Mouse (Mus musculus): ENCODE data around the gene Psmc3ip. TPM values are rescaled to one million over a fixed set of nuclear protein-coding genes. Genes with fewer than 3 reads are reported as not detected.

The Psmc3ip gene
- polyA plus RNA-seq, 1 experiment from 2014 or later: 77.3 TPM

DNA sequence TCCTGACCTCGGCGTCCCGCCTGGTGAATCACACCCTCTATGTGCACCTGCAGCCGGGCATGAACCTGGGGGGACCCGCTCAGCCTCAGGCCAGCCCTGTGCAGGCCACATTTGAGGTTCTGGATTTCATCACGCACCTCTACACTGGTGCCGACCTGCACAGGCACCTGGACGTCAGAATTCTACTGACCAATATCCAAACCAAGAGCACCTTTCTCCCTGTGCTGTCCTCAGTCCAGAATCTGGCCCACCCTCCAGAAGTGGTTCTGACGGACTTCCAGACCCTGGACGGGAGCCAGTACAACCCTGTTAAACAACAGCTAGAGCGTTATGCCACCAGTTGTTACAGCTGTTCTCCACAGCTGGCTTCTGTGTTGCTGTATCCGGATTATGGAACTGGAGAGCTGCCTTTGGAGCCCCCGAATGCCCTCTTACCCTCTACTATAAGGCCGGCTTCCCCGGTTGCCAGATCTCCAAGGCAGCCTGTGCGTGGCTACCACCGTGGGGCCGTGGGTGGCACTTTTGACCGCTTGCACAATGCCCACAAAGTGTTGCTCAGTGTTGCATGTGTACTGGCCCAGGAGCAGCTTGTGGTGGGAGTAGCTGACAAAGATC lies 12.0 kb downstream of the Psmc3ip start:
- H3K9me3 ChIP-seq (replicated peaks): no peaks in the 10 kb centered on the region
- 40% methylated on average over 19 of the region's 19 CpGs for WGBS
- H3K27ac ChIP-seq (replicated peaks): peak overlapping the region; percentile 87
- H3K4me3 ChIP-seq: peak overlapping the region; percentile 79
- peaks cover 18% of the 10 kb centered on the region for H3K36me3 ChIP-seq
- H3K27me3 ChIP-seq (ENCODE audit: low read depth, poor library complexity, severe bottlenecking): peaks cover 37% of the 10 kb centered on the region
- peaks cover 59% of the 10 kb centered on the region for H3K4me1 ChIP-seq
- no peak for DNase-seq (ENCODE audit: low spot score)

DNA sequence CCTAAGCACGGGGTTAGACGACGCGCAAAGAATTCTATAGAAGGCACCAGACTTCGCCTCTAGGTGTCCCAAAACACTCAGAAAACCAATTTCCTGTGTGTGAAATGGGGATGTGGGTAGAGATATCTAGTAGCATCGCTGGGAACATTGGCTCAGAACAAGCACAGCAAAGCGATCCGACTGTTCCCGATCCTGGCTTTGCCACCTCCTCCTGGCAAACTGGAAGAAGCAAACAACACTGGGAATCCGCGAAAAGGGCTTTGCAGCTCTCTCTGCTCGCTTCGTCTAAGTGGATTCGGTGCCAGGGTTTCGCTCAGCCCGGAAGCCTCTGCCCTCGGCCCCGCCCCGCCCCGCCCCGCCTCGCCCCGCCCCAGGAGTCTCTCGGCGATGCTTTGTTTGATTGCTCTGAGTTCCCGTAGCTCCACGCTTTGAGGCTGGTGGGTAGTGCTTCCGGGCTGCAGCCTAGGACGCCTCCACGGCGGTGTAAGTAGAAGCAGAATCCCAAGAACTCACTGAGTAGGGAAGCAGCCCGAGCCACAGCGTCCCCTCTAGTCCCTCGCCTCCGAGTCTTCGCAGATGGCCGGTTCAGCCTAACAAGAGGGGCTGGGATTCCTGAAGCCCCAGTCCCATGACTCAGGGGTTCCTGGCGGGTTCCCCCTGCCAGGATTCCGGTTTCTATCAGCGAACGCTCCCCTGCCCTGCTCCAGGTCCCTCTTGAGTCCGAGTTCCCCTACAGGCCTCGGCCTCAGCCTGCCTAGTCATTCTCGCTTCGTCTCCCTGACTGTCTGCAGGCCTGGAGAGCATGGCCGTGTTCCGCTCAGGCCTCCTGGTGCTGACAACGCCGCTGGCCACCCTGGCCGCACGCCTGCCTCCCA lies 12.8 kb downstream of the Psmc3ip start, which contains the start of gene Coasy:
Coasy (plus strand) TSS at position 358 of the 875 bp plus-strand sequence.
- under 1% methylated on average over 51 of the region's 51 CpGs for WGBS
- peak within 1 kb of the TSS; percentile 79 for H3K4me3 ChIP-seq

GRCm38 (mm10) chr11:101081659-101082058 lies 13.6 kb downstream of the Psmc3ip start:
- no peaks in the 10 kb centered on the region for H3K9me3 ChIP-seq (replicated peaks)
- DNase-seq (ENCODE audit: low spot score): no peak
- peaks cover 52% of the 10 kb centered on the region for H3K27me3 ChIP-seq (ENCODE audit: low read depth, poor library complexity, severe bottlenecking)
- peaks cover 21% of the 10 kb centered on the region for H3K36me3 ChIP-seq
- peak overlapping the region; percentile 79 for H3K4me3 ChIP-seq
- H3K27ac ChIP-seq (replicated peaks): peak overlapping the region; percentile 87
- 7% methylated on average over 10 of the region's 10 CpGs for WGBS
- peaks cover 44% of the 10 kb centered on the region for H3K4me1 ChIP-seq

More for the DNA sequence above, 12.8 kb downstream of the Psmc3ip start, which contains the start of gene Coasy:
- H3K4me1 ChIP-seq: peaks cover 51% of the 10 kb centered on the region
- H3K27ac ChIP-seq (replicated peaks): peak within 1 kb of the TSS; percentile 87
- peaks cover 44% of the 10 kb centered on the region for H3K27me3 ChIP-seq (ENCODE audit: low read depth, poor library complexity, severe bottlenecking)
- H3K9me3 ChIP-seq (replicated peaks): no peaks in the 10 kb centered on the region
- DNase-seq (ENCODE audit: low spot score): peak; percentile 96
- peaks cover 18% of the 10 kb centered on the region for H3K36me3 ChIP-seq

GRCm38 (mm10) chr11:101080421-101080820 lies 14.8 kb downstream of the Psmc3ip start:
- WGBS: 66% methylated on average over 5 of the region's 5 CpGs
- Histone ChIP-seq H3K27ac (replicated peaks) (no peak overlapping the region), H3K27me3 (ENCODE audit: low read depth, poor library complexity, severe bottlenecking) (peaks cover 62% of the 10 kb centered on the region), H3K36me3 (peaks cover 17% of the 10 kb centered on the region), H3K4me3 (no peak overlapping the region), H3K4me1 (peaks cover 32% of the 10 kb centered on the region), H3K9me3 (replicated peaks) (no peaks in the 10 kb centered on the region)
- DNase-seq (ENCODE audit: low spot score): no peak

- peak overlapping the region; percentile 21; the same call in 1 of the 2 replicates for H3K4me3 ChIP-seq
- H3K9me3 ChIP-seq (replicated peaks): no peaks in the 10 kb centered on the region
- peaks cover 32% of the 10 kb centered on the region for H3K4me1 ChIP-seq
- H3K27me3 ChIP-seq (ENCODE audit: low read depth, poor library complexity, severe bottlenecking): peaks cover 62% of the 10 kb centered on the region
- 3% methylated on average over 27 of the region's 27 CpGs for WGBS
- no peak for DNase-seq (ENCODE audit: low spot score)
- no peak overlapping the region for H3K27ac ChIP-seq (replicated peaks)
- H3K36me3 ChIP-seq: peaks cover 10% of the 10 kb centered on the region
These were observed 15.5 kb downstream of the Psmc3ip start for GRCm38 (mm10) chr11:101079746-101080145.

- Histone ChIP-seq H3K36me3 (peaks cover 8% of the 10 kb centered on the region; the same call in 1 of the 2 replicates), H3K27me3 (ENCODE audit: low read depth, poor library complexity, severe bottlenecking) (peaks cover 62% of the 10 kb centered on the region), H3K4me1 (peaks cover 19% of the 10 kb centered on the region), H3K4me3 (no peak within 1 kb of the TSS), H3K9me3 (replicated peaks) (no peaks in the 10 kb centered on the region), H3K27ac (replicated peaks) (no peak within 1 kb of the TSS)
- 72% methylated on average over 9 of the region's 9 CpGs for WGBS
- DNase-seq (ENCODE audit: low spot score): no peak
These were observed 17.1 kb downstream of the Psmc3ip start, which contains the start of gene Hsd17b1 for GRCm38 (mm10) chr11:101078121-101078520. TSS of gene Hsd17b1 (plus strand) at chr11:101078411.

GRCm38 (mm10) chr11:101071810-101072428 lies 23.3 kb downstream of the Psmc3ip start:
- peaks cover 54% of the 10 kb centered on the region for H3K27me3 ChIP-seq (ENCODE audit: low read depth, poor library complexity, severe bottlenecking)
- H3K36me3 ChIP-seq: peaks cover 8% of the 10 kb centered on the region; the same call in 1 of the 2 replicates
- peaks cover 22% of the 10 kb centered on the region for H3K4me1 ChIP-seq
- no peaks in the 10 kb centered on the region for H3K9me3 ChIP-seq (replicated peaks)
- H3K27ac ChIP-seq (replicated peaks): no peak overlapping the region
- no peak for DNase-seq (ENCODE audit: low spot score)
- H3K4me3 ChIP-seq: no peak overlapping the region; the same call in none of the 2 replicates
- WGBS: 71% methylated on average over 14 of the region's 14 CpGs

DNA sequence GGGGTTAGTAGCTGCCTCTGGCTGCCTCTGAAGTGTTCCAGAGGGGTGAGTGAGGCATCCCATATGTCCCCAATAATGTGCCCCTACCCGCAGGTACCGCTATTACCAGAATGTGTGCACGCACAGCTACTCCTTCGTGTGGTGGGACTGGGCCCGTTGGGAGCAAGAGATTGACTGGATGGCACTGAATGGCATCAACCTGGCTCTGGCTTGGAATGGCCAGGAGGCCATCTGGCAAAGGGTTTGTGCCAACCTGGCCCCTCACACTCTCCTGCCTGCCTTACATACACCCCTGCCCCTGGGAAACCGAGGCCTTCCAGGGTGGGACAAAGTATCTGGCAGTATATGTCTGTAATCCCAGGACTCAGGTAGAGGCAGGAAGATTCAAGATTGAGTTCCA lies 24.2 kb downstream of the Psmc3ip start:
- Histone ChIP-seq H3K36me3 (no peaks in the 10 kb centered on the region), H3K27me3 (ENCODE audit: low read depth, poor library complexity, severe bottlenecking) (peaks cover 45% of the 10 kb centered on the region), H3K4me1 (peaks cover 31% of the 10 kb centered on the region), H3K9me3 (replicated peaks) (no peaks in the 10 kb centered on the region), H3K27ac (replicated peaks) (no peak overlapping the region), H3K4me3 (peak overlapping the region; percentile 75)
- DNase-seq (ENCODE audit: low spot score): no peak
- 77% methylated on average over 6 of the region's 6 CpGs for WGBS

DNA sequence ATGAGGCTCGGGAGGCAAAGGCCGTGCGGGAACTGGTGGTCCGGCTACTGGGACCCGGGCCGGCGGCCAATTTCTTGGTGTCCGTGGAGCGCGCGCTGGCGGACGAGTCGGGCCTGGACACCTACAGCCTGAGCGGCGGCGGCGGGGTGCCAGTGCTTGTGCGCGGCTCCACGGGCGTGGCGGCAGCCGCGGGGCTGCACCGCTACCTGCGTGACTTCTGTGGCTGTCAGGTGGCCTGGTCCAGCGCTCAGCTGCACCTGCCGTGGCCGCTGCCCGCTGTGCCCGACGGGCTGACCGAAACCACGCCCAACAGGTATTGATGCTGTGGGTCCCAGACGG lies 25.1 kb downstream of the Psmc3ip start:
- peak overlapping the region; percentile 75 for H3K4me3 ChIP-seq
- no peaks in the 10 kb centered on the region for H3K9me3 ChIP-seq (replicated peaks)
- H3K27me3 ChIP-seq (ENCODE audit: low read depth, poor library complexity, severe bottlenecking): peaks cover 42% of the 10 kb centered on the region
- DNase-seq (ENCODE audit: low spot score): no peak
- peak overlapping the region; percentile 88 for H3K27ac ChIP-seq (replicated peaks)
- WGBS: 1% methylated on average over 36 of the region's 36 CpGs
- peaks cover 32% of the 10 kb centered on the region for H3K4me1 ChIP-seq
- no peaks in the 10 kb centered on the region for H3K36me3 ChIP-seq

GRCm38 (mm10) chr11:101069391-101070188 lies 25.6 kb downstream of the Psmc3ip start, which contains the start of gene Naglu:
TSS of gene Naglu (plus strand) at chr11:101070012.
- Histone ChIP-seq H3K4me1 (peaks cover 32% of the 10 kb centered on the region), H3K27me3 (ENCODE audit: low read depth, poor library complexity, severe bottlenecking) (peaks cover 42% of the 10 kb centered on the region), H3K9me3 (replicated peaks) (no peaks in the 10 kb centered on the region), H3K27ac (replicated peaks) (peak within 1 kb of the TSS; percentile 88), H3K4me3 (peak within 1 kb of the TSS; percentile 75), H3K36me3 (no peaks in the 10 kb centered on the region)
- 5% methylated on average over 35 of the region's 35 CpGs for WGBS
- peak; percentile 96 for DNase-seq (ENCODE audit: low spot score)

- WGBS: 24% methylated on average over 18 of the region's 18 CpGs
- Histone ChIP-seq H3K9me3 (replicated peaks) (no peaks in the 10 kb centered on the region), H3K36me3 (peaks cover 24% of the 10 kb centered on the region), H3K27ac (replicated peaks) (peak overlapping the region; percentile 14), H3K27me3 (ENCODE audit: low read depth, poor library complexity, severe bottlenecking) (peaks cover 35% of the 10 kb centered on the region), H3K4me1 (peaks cover 43% of the 10 kb centered on the region), H3K4me3 (peak overlapping the region; percentile 49)
- peak; percentile 88 for DNase-seq (ENCODE audit: low spot score)
These were observed 28.5 kb downstream of the Psmc3ip start for GRCm38 (mm10) chr11:101066549-101067412.

Measured in midbrain, embryonic 10.5 days (tissue).